Mouse (Mus musculus): ENCODE results near the gene Acox2.

DNA sequence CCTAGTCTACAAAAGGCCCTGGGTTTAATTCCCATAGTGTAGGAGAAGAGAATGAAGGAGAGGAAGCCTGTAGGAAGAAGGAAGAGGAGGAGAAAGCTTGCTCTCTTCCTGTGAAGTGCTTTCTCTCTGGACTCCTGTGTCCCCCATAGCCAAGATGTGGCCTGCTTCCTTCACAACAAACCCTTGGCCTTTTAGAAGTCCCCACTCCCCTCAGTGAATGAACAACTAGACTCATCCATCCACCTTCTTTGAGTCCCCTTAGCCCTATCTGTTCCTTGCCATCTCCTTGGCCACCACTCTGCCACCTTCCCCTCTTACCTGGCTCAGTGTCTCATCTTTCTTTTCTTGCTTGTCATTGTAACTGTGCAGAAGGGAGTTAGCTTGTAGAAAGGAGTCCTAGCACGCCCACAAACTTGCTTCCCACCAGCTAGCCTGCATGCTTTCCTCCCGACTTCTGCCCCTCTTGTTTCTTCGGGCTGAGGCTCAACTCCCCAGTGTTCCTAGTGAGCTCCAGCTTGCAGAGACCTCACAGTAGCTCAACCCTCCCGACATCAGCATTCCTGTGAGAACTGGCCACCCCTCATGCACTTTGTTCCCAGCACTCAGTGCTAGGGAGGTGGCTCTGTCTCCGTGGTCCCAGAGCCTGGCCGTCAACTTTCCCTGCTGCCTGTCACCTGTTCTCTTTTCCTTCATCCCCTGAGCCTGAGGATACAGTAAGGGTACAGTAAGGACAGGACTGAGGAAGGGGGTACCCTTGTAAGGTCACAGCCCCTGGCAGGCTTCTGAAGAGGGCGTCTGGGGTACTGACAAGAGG is 1.4 kb downstream of the Acox2 start:
- TF ChIP-seq CTCF (IDR thresholded peaks at IDR 0.05; ENCODE audit: control insufficient read depth, insufficient read depth, low read length): no peak
- TF ChIP-seq POLR2A (IDR thresholded peaks at IDR 0.05; ENCODE audit: borderline replicate concordance, control insufficient read depth, low read depth, low read length): no peak
